Mouse (Mus musculus): ENCODE results near the gene Hikeshi. TPM values are rescaled to one million over a fixed set of nuclear protein-coding genes. Genes with fewer than 3 reads are reported as not detected.

The Hikeshi gene
- total and polyA plus RNA-seq, 3 experiments = 66.6 to 126 (median 67.5) TPM

DNA sequence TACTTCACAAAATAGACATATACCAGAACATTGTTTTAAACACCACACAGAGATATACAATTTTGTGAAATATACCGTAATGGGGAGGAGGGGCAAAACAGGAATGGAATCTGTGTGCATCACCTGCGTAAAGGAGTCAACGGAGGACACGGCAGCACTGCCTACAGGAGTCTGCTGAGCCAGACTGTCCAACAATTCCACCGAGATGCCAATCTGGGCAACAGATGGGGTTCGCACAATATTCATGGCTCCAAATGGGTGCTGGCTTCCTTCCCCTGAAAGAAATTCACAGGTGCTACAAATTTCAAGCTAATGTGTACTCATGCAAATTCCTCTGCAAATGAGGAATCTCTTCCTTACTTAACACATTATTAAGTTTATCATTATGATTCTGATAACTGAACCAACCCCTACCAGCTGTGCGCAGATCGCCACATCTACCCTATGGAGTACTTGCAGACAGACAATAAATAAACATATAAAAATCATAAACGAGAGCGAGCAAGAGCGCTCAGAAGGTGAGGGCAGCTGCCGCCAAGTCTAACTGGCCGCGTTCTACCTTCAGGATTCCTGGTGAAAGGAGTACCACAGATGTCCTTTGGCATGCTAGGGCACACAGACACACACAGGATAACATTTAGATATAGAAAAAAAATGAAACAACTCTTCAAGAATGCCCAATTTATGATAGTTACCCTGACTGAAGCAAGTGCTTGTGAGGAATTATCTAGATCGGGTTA lies 17.4 kb downstream of the Hikeshi start:
- no peaks in the 10 kb centered on the region for H3K27me3 ChIP-seq (replicated peaks)
- no peak overlapping the region for H3K27ac ChIP-seq (ENCODE audit: insufficient read depth, low read depth)
- dilution Hi-C loops (cut with MboI; ENCODE audit: extremely low pct_ligation_motif_present, extremely low pct_unique_long_range_greater_than_20kb, low sequenced_read_pairs) (no loop called here), in situ Hi-C loops (cut with MboI; ENCODE audit: low pct_ligation_motif_present, low pct_unique_long_range_greater_than_20kb, low sequenced_read_pairs) (no loop called here)
- no peak overlapping the region for H3K9ac ChIP-seq (ENCODE audit: insufficient read depth, low read depth)
- no peak overlapping the region for H3K4me3 ChIP-seq (replicated peaks in 1 of 3; ENCODE audit: low read depth in 2 of 3, low read length in 2 of 3, poor library complexity in 1 of 3)
- H3K36me3 ChIP-seq (replicated peaks in 1 of 2; ENCODE audit: control insufficient read depth in 1 of 2, insufficient read depth in 1 of 2, low read length in 1 of 2) = peaks cover 8 to 33% of the 10 kb centered on the region in 2 experiments
- no peaks in the 10 kb centered on the region for H3K4me1 ChIP-seq (ENCODE audit: control insufficient read depth in 1 of 2, insufficient read depth in 2 of 2)
- TF ChIP-seq CTCF (conservative IDR thresholded peaks at IDR 0.05 in 1 of 2, IDR thresholded peaks at IDR 0.05 in 1 of 2; ENCODE audit: low read depth in 2 of 2, low read length in 2 of 2) = no peak
- no peak for TF ChIP-seq PAX5 (IDR thresholded peaks at IDR 0.05; ENCODE audit: low read length)
- no peak for TF ChIP-seq ZKSCAN1 (IDR thresholded peaks at IDR 0.05; ENCODE audit: borderline replicate concordance, low read depth, low read length)
- TF ChIP-seq USF1 (IDR thresholded peaks at IDR 0.05; ENCODE audit: low read depth, low read length) = no peak
- TF ChIP-seq JUND (conservative IDR thresholded peaks at IDR 0.05; ENCODE audit: low read depth, low read length) = no peak
- TF ChIP-seq CHD1 (IDR thresholded peaks at IDR 0.05; ENCODE audit: low read depth, low read length) = no peak
- TF ChIP-seq MEF2A (IDR thresholded peaks at IDR 0.05; ENCODE audit: borderline replicate concordance, low read depth, low read length) = no peak
- no peaks in the 10 kb centered on the region for H3K79me2 ChIP-seq (replicated peaks; ENCODE audit: control insufficient read depth, extremely low read depth, insufficient read depth, poor library complexity, severe bottlenecking)
- no peaks in the 10 kb centered on the region for H3K9me3 ChIP-seq (replicated peaks; ENCODE audit: low read length)
- DNase-seq (ENCODE audit: extremely low read depth) = no peak
- H3K4me2 ChIP-seq (ENCODE audit: insufficient read depth, low read depth, poor library complexity, severe bottlenecking) = no peak overlapping the region

DNA sequence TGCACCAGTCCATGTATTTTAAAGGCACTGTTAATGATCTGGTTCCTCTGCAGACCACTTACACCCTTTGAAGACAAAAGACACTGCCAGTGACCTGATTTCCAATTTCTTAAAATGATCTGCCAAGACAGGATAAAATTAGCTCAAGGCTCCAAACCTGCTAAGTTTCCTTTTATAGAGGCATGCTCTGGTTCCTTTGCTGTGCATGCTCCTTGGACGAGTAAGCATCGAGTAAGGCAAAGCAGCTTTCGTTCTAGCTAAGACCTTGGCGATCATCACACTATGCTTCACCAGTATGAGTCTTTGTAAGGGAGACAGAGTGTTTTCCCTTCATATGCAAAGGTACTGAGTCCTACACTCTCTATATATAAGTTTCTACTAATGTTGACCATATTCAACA lies 23.2 kb downstream of the Hikeshi start:
- Histone ChIP-seq H3K79me2 (replicated peaks; ENCODE audit: control insufficient read depth, extremely low read depth, insufficient read depth, poor library complexity, severe bottlenecking) (no peaks in the 10 kb centered on the region), H3K27ac (ENCODE audit: insufficient read depth, low read depth) (no peak overlapping the region), H3K9ac (ENCODE audit: insufficient read depth, low read depth) (no peak overlapping the region), H3K36me3 (replicated peaks in 1 of 2; ENCODE audit: control insufficient read depth in 1 of 2, insufficient read depth in 1 of 2, low read length in 1 of 2) (peaks cover 5 to 27% of the 10 kb centered on the region in 2 experiments), H3K4me3 (replicated peaks in 1 of 3; ENCODE audit: low read depth in 2 of 3, low read length in 2 of 3, poor library complexity in 1 of 3) (no peak overlapping the region), H3K4me1 (ENCODE audit: control insufficient read depth in 1 of 2, insufficient read depth in 2 of 2) (no peaks in the 10 kb centered on the region), H3K9me3 (replicated peaks; ENCODE audit: low read length) (no peaks in the 10 kb centered on the region), H3K4me2 (ENCODE audit: insufficient read depth, low read depth, poor library complexity, severe bottlenecking) (no peak overlapping the region), H3K27me3 (replicated peaks) (no peaks in the 10 kb centered on the region)
- in situ Hi-C loops (cut with MboI; ENCODE audit: low pct_ligation_motif_present, low pct_unique_long_range_greater_than_20kb, low sequenced_read_pairs) (no loop called here), dilution Hi-C loops (cut with MboI; ENCODE audit: extremely low pct_ligation_motif_present, extremely low pct_unique_long_range_greater_than_20kb, low sequenced_read_pairs) (no loop called here)
- DNase-seq (ENCODE audit: extremely low read depth) = no peak
- TF ChIP-seq USF1 (IDR thresholded peaks at IDR 0.05; ENCODE audit: low read depth, low read length) (no peak), JUN (IDR thresholded peaks at IDR 0.05; ENCODE audit: insufficient read depth, low read depth, low read length) (no peak), EP300 (IDR thresholded peaks at IDR 0.05; ENCODE audit: low read length) (no peak), KAT2A (IDR thresholded peaks at IDR 0.05; ENCODE audit: insufficient replicate concordance, low read length) (no peak), JUND (conservative IDR thresholded peaks at IDR 0.05; ENCODE audit: low read depth, low read length) (no peak), UBTF (IDR thresholded peaks at IDR 0.05; ENCODE audit: low read depth, low read length) (no peak), CHD1 (IDR thresholded peaks at IDR 0.05; ENCODE audit: low read depth, low read length) (no peak), CHD2 (IDR thresholded peaks at IDR 0.05; ENCODE audit: low read length) (no peak), POLR2A (IDR thresholded peaks at IDR 0.05; ENCODE audit: low read depth, low read length) (no peak), ZC3H11A (IDR thresholded peaks at IDR 0.05; ENCODE audit: low read depth, low read length) (no peak), MYC (IDR thresholded peaks at IDR 0.05; ENCODE audit: low read depth, low read length) (no peak), SMC3 (IDR thresholded peaks at IDR 0.05; ENCODE audit: low read depth, low read length) (no peak), CTCF (conservative IDR thresholded peaks at IDR 0.05 in 1 of 2, IDR thresholded peaks at IDR 0.05 in 1 of 2; ENCODE audit: low read depth in 2 of 2, low read length in 2 of 2) (no peak), SIN3A (IDR thresholded peaks at IDR 0.05; ENCODE audit: low read length) (no peak), BHLHE40 (IDR thresholded peaks at IDR 0.05; ENCODE audit: low read depth, low read length) (no peak), TCF12 (IDR thresholded peaks at IDR 0.05; ENCODE audit: low read depth, low read length) (no peak)

Measured in CH12.LX (cell line).